Mouse (Mus musculus) lung, embryonic 14.5 days (tissue): ENCODE data around the gene Capza2. TPM values are rescaled to one million over a fixed set of nuclear protein-coding genes. Genes with fewer than 3 reads are reported as not detected.
A peak's percentile ranks its signal among the peaks of the same experiment; 100 is the strongest.

Experiments used
- ATAC-seq: fragments of 200-750 bp; cut with Nextera tagmentation; 2 replicates; pipeline ENCODE4 v1.8.0; 2017; ENCODE audit warnings: mild to moderate bottlenecking, moderate TSS enrichment, moderate library complexity; ENCODE audit not compliant: insufficient read depth
- DNase-seq: peaks from one replicate; pipeline ENCODE4 v3.0.0-alpha.2; 2015
- H3K27ac ChIP-seq: fragments of 300-500 bp; sonication (generic); 2 replicates; pipeline ENCODE4 v1.5.1; 2014; ENCODE audit warnings: low read depth, mild to moderate bottlenecking, moderate library complexity
- H3K27me3 ChIP-seq: fragments of 300-500 bp; sonication (generic); 2 replicates; pipeline ENCODE4 v1.6.1; 2014; ENCODE audit warnings: low read length, control low read depth; ENCODE audit not compliant: insufficient read depth
- H3K36me3 ChIP-seq: fragments of 300-500 bp; sonication (generic); 2 replicates; pipeline ENCODE4 v1.6.1; 2014; ENCODE audit warnings: control low read depth; ENCODE audit not compliant: insufficient read depth
- H3K4me1 ChIP-seq: fragments of 300-500 bp; sonication (generic); 2 replicates; pipeline ENCODE4 v1.6.1; 2014; ENCODE audit warnings: antibody characterized with exemption, control low read depth; ENCODE audit not compliant: insufficient read depth
- H3K4me2 ChIP-seq: fragments of 300-500 bp; sonication (generic); 2 replicates; pipeline ENCODE4 v1.6.1; 2014; ENCODE audit warnings: mild to moderate bottlenecking
- H3K4me3 ChIP-seq: fragments of 300-500 bp; sonication (generic); 2 replicates; pipeline ENCODE4 v1.5.1; 2014; ENCODE audit warnings: low read depth, low read length
- H3K9ac ChIP-seq: fragments of 300-500 bp; sonication (generic); 2 replicates; pipeline ENCODE4 v1.6.1; 2014
- H3K9me3 ChIP-seq: fragments of 300-500 bp; sonication (generic); 2 replicates; pipeline ENCODE4 v1.6.1; 2016; ENCODE audit warnings: low read depth, low read length, control low read depth
- CTCF ChIP-seq: IDR thresholded peaks from 2 replicates; pipeline ENCODE4 v1.5.1; 2016; ENCODE audit warnings: antibody characterized with exemption, low read depth
- WGBS: fragments of 180-500 bp; shearing (Covaris S2); extraction: QIAGEN DNeasy Blood & Tissue Kit; methylation state at CpG from one replicate; pipeline ENCODE4 v1.1.7; 2014; 5-methylcytosine and 5-hydroxymethylcytosine counted together
- polyA plus RNA-seq: library from polyadenylated mRNA; unstranded; fragments of >200 nt; fragmentation: Nextera tagmentation; extraction: Ambion mirVana; gene quantifications from 2 replicates; pipeline ENCODE4 v1.2.1, GENCODE M21; 2014

Gene Capza2
- polyA plus RNA-seq, 1 experiment from 2014 or later, result 247 TPM

- Histone ChIP-seq H3K27me3 (no peaks in the 10 kb centered on the region), H3K4me3 (no peak overlapping the region), H3K36me3 (no peaks in the 10 kb centered on the region), H3K9me3 (no peaks in the 10 kb centered on the region), H3K4me2 (no peak overlapping the region), H3K27ac (no peak overlapping the region), H3K4me1 (no peaks in the 10 kb centered on the region), H3K9ac (no peak overlapping the region)
- TF ChIP-seq CTCF, result no peak
- ATAC-seq, result no peak
- 70% methylated on average over 5 of the region's 5 CpGs for WGBS
- DNase-seq, result no peak
Measured at GRCm38 (mm10) chr6:17629756-17630155, 6.3 kb upstream of the Capza2 start.

- H3K4me3 ChIP-seq, result no peak overlapping the region
- H3K27ac ChIP-seq, result no peak overlapping the region
- H3K9me3 ChIP-seq, result no peaks in the 10 kb centered on the region
- H3K4me1 ChIP-seq, result no peaks in the 10 kb centered on the region
- no peaks in the 10 kb centered on the region for H3K36me3 ChIP-seq
- ATAC-seq (no peak), DNase-seq (no peak)
- TF ChIP-seq CTCF, result no peak
- H3K4me2 ChIP-seq, result no peak overlapping the region
- 82% methylated on average over 5 of the region's 5 CpGs for WGBS
- no peak overlapping the region for H3K9ac ChIP-seq
- H3K27me3 ChIP-seq, result no peaks in the 10 kb centered on the region
Measured at GRCm38 (mm10) chr6:17631611-17632010, 4.4 kb upstream of the Capza2 start.

- H3K4me1 ChIP-seq, result 0 out of 2 replicates have a peak, but pooled peaks cover 5% of the 10 kb centered on the region
- TF ChIP-seq CTCF, result no peak
- DNase-seq, result no peak
- ATAC-seq, result no peak
- no peak overlapping the region for H3K9ac ChIP-seq
- H3K36me3 ChIP-seq, result no peaks in the 10 kb centered on the region
- H3K4me2 ChIP-seq, result no peak overlapping the region
- no peaks in the 10 kb centered on the region for H3K27me3 ChIP-seq
- no peaks in the 10 kb centered on the region for H3K9me3 ChIP-seq
- H3K4me3 ChIP-seq, result no peak overlapping the region
- WGBS, result 61% methylated on average over 3 of the region's 3 CpGs
- H3K27ac ChIP-seq, result no peak overlapping the region
Measured at GRCm38 (mm10) chr6:17633819-17634218, 2.2 kb upstream of the Capza2 start.

GRCm38 (mm10) chr6:17634992-17635391, 1.0 kb upstream of the Capza2 start:
- Histone ChIP-seq H3K4me1 (0 out of 2 replicates have a peak, but pooled peaks cover 9% of the 10 kb centered on the region), H3K4me2 (no peak overlapping the region), H3K9ac (no peak overlapping the region), H3K9me3 (no peaks in the 10 kb centered on the region), H3K36me3 (no peaks in the 10 kb centered on the region), H3K27ac (no peak overlapping the region), H3K27me3 (no peaks in the 10 kb centered on the region), H3K4me3 (no peak overlapping the region)
- no peak for ATAC-seq
- TF ChIP-seq CTCF, result no peak
- no peak for DNase-seq
- 72% methylated on average over 3 of the region's 3 CpGs for WGBS

- Histone ChIP-seq H3K9me3 (no peaks in the 10 kb centered on the region), H3K9ac (peak overlapping the region; percentile 97), H3K27me3 (no peaks in the 10 kb centered on the region), H3K27ac (peak overlapping the region; percentile 97), H3K4me1 (0 out of 2 replicates have a peak, but pooled peaks cover 9% of the 10 kb centered on the region), H3K36me3 (no peaks in the 10 kb centered on the region), H3K4me2 (peak overlapping the region; percentile 54), H3K4me3 (peak overlapping the region; percentile 86)
- no peak for TF ChIP-seq CTCF
- ATAC-seq, result peak; percentile 93
- WGBS, result under 1% methylated on average over 36 of the region's 45 CpGs
- DNase-seq, result peak; percentile 98
Measured at GRCm38 (mm10) chr6:17636764-17637170, 733 bp downstream of the Capza2 start.

GRCm38 (mm10) chr6:17637205-17638203, 1.5 kb downstream of the Capza2 start:
- peak overlapping the region; percentile 86 for H3K4me3 ChIP-seq
- TF ChIP-seq CTCF, result no peak
- H3K9ac ChIP-seq, result peak overlapping the region; percentile 97
- H3K27me3 ChIP-seq, result no peaks in the 10 kb centered on the region
- ATAC-seq, result peak; percentile 90
- peak overlapping the region; percentile 62 for H3K4me2 ChIP-seq
- 0 out of 2 replicates have a peak, but pooled peaks cover 4% of the 10 kb centered on the region for H3K36me3 ChIP-seq
- H3K27ac ChIP-seq, result peak overlapping the region; percentile 97
- peak; percentile 64 for DNase-seq
- no peaks in the 10 kb centered on the region for H3K9me3 ChIP-seq
- WGBS, result under 1% methylated on average over 58 of the region's 62 CpGs
- 0 out of 2 replicates have a peak, but pooled peaks cover 9% of the 10 kb centered on the region for H3K4me1 ChIP-seq

- WGBS, result 85% methylated on average over 9 of the region's 9 CpGs
- Histone ChIP-seq H3K9ac (no peak overlapping the region), H3K4me3 (no peak overlapping the region), H3K4me1 (0 out of 2 replicates have a peak, but pooled peaks cover 9% of the 10 kb centered on the region), H3K9me3 (no peaks in the 10 kb centered on the region), H3K27me3 (no peaks in the 10 kb centered on the region), H3K4me2 (no peak overlapping the region), H3K36me3 (0 out of 2 replicates have a peak, but pooled peaks cover 4% of the 10 kb centered on the region), H3K27ac (no peak overlapping the region)
- DNase-seq (no peak), ATAC-seq (no peak)
- no peak for TF ChIP-seq CTCF
Measured at GRCm38 (mm10) chr6:17640031-17640430, 4.0 kb downstream of the Capza2 start.
